Mouse (Mus musculus) erythroblast, embryonic 14.5 days (primary cell): Measurements from ENCODE around the gene Lmx1b.

Experiments used
- GATA1 ChIP-seq: IDR thresholded peaks from 2 replicates; pipeline ENCODE4 v1.6.1; 2012; ENCODE audit warnings: low read length, inconsistent platforms, mixed read lengths
- TAL1 ChIP-seq: IDR thresholded peaks from 3 replicates; pipeline ENCODE4 v1.6.1; 2012; ENCODE audit warnings: low read length, inconsistent platforms, mixed read lengths

GRCm38 (mm10) chr2:33594181-33595084 is 45.9 kb downstream of the Lmx1b start:
- no peak for TF ChIP-seq TAL1
- TF ChIP-seq GATA1, result no peak
